Mouse (Mus musculus): Measurements from ENCODE around the gene Rrp1.

- peak; percentile 16; the same call in 1 of the 2 replicates for TF ChIP-seq POLR2A (IDR thresholded peaks at IDR 0.05; ENCODE audit: low read depth, low read length)
- no peak for TF ChIP-seq CTCF (IDR thresholded peaks at IDR 0.05; ENCODE audit: borderline replicate concordance, insufficient read depth, low read length)
Observed at GRCm38 (mm10) chr10:78426117-78426735, 13.4 kb upstream of the Rrp1 start.

Measured in embryonic fibroblast, embryonic 13.5 days (primary cell).